Mouse (Mus musculus) myocyte (in vitro differentiated cells): Measurements from ENCODE around the gene B3gnt3.

Source experiments
- E2F4 ChIP-seq: IDR thresholded peaks from one replicate; pipeline ENCODE4 v1.6.1; 2011; ENCODE audit warnings: mild to moderate bottlenecking, control low read depth, moderate library complexity; ENCODE audit not compliant: insufficient read depth
- POLR2A ChIP-seq: IDR thresholded peaks from one replicate; pipeline ENCODE4 v1.6.1; 2011; ENCODE audit warnings: low read depth, mild to moderate bottlenecking, control low read depth, moderate library complexity; ENCODE audit not compliant: insufficient read length
- TCF12 ChIP-seq: IDR thresholded peaks from one replicate; pipeline ENCODE4 v1.6.1; 2011; ENCODE audit warnings: mild to moderate bottlenecking, control low read depth; ENCODE audit not compliant: poor library complexity, insufficient read depth, severe bottlenecking
- USF1 ChIP-seq: IDR thresholded peaks from one replicate; pipeline ENCODE4 v1.6.1; 2011; ENCODE audit warnings: low read depth, mild to moderate bottlenecking, control low read depth, moderate library complexity

GRCm38 (mm10) chr8:71670198-71670597 lies 31.4 kb downstream of the B3gnt3 start:
- TF ChIP-seq POLR2A (no peak), USF1 (no peak), TCF12 (no peak), E2F4 (no peak)
